Mouse (Mus musculus) C2C12 (cell line): ENCODE measurements at regions not wholly inside any gene's neighbourhood (a gene's known extent, or its start where the extent isn't known, plus 50 kb on each side); places are given as distances from the start of the nearest gene placed in this dataset.

Source experiments
- CEBPB ChIP-seq: IDR thresholded peaks from one replicate; pipeline ENCODE4 v1.6.1; 2011; ENCODE audit warnings: low read depth, mild to moderate bottlenecking, control low read depth, moderate library complexity
- CTCF ChIP-seq: IDR thresholded peaks from one replicate; pipeline ENCODE4 v1.5.1; 2011; ENCODE audit not compliant: control insufficient read depth, insufficient read depth, insufficient read length
- FOSL1 ChIP-seq: IDR thresholded peaks from one replicate; pipeline ENCODE4 v1.8.0; 2011; ENCODE audit warnings: mild to moderate bottlenecking, low read length; ENCODE audit not compliant: poor library complexity, insufficient read depth, severe bottlenecking
- MAX ChIP-seq: IDR thresholded peaks from one replicate; pipeline ENCODE4 v1.6.1; 2011; ENCODE audit warnings: mild to moderate bottlenecking, control low read depth
- MYOD1 ChIP-seq: IDR thresholded peaks from one replicate; pipeline ENCODE4 v1.6.1; 2011; ENCODE audit warnings: low read depth; ENCODE audit not compliant: control insufficient read depth, insufficient read length
- USF1 ChIP-seq: IDR thresholded peaks from one replicate; pipeline ENCODE4 v1.6.1; 2011; ENCODE audit warnings: low read depth, mild to moderate bottlenecking, control low read depth, moderate library complexity

- TF ChIP-seq CEBPB (no peak), CTCF (no peak), USF1 (no peak), FOSL1 (no peak), MAX (no peak), MYOD1 (no peak)
These were observed 870.6 kb downstream of the Zfp704 start for GRCm38 (mm10) chr3:8739299-8739698.
